Mouse (Mus musculus) left cerebral cortex, adult 2 months (tissue): ENCODE results near the gene Sox5. TPM values are rescaled to one million over a fixed set of nuclear protein-coding genes. Genes with fewer than 3 reads are reported as not detected.

ENCODE experiments used
- DNase-seq, 2 experiments: peaks; one replicate each; pipeline ENCODE4 v3.0.0; 2021 to 2022; ENCODE audit warnings: low spot score in 2 of 2, mixed read lengths in 1 of 2; ENCODE audit errors: extremely low spot score in 1 of 2
- H3K27ac ChIP-seq: fragments of 200-600 bp; 2 replicates; pipeline ENCODE4 v1.8.1; 2022
- H3K4me3 ChIP-seq: fragments of 200-600 bp; 2 replicates; pipeline ENCODE4 v1.8.1; 2022
- CTCF ChIP-seq: fragments of 200-600 bp; IDR thresholded peaks from 2 replicates; pipeline ENCODE4 v1.8.1; 2022; ENCODE audit warnings: antibody characterized with exemption, mild to moderate bottlenecking, moderate library complexity
- intact Hi-C: fragments of 180-260 bp; cut with DNase I; formaldehyde crosslinking; loops from one replicate; pipeline ENCODE4 v1.15.1; 2025
- total RNA-seq, 2 experiments: library from RNA; stranded (reverse); gene quantifications; 2 replicates each; pipeline ENCODE4 v1.2.3; 2021

Sox5 gene
- total RNA-seq, 2 experiments from 2014 or later: 61.5 to 63.3 TPM

GRCm38 (mm10) chr6:144070461-144070860 lies 711.3 kb downstream of the Sox5 start:
- Histone ChIP-seq H3K4me3 (no peak overlapping the region), H3K27ac (no peak overlapping the region)
- intact Hi-C loops: no loop called here
- no peak for DNase-seq
- no peak for TF ChIP-seq CTCF

GRCm38 (mm10) chr6:144067491-144067890 lies 714.3 kb downstream of the Sox5 start:
- TF ChIP-seq CTCF: no peak
- Histone ChIP-seq H3K27ac (no peak overlapping the region), H3K4me3 (no peak overlapping the region)
- intact Hi-C loops: no loop called here
- DNase-seq: no peak

- TF ChIP-seq CTCF: no peak
- no peak overlapping the region for H3K27ac ChIP-seq
- intact Hi-C loops: no loop called here
- no peak for DNase-seq
- no peak overlapping the region for H3K4me3 ChIP-seq
Measured at GRCm38 (mm10) chr6:144062428-144062827, 719.3 kb downstream of the Sox5 start.

DNA sequence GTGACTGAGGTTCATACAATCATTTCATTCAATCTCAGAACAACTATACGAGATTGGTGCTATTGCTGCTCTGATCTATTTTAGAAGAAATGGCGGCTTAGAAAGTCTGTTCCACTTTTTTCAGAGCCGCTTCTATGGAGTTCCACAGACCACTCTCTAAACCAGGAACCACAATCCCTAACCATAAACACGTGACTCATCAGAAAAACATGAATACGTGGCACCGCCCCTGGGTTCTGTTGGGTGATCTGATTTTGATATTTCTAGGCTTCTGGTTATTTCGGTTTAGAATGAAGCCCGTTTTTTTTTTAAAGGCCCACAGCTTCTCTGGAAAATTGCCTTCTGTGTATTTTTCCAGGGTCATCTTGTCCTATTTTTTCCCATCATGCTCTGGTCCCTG lies 720.0 kb downstream of the Sox5 start:
- no peak overlapping the region for H3K4me3 ChIP-seq
- TF ChIP-seq CTCF: no peak
- DNase-seq: no peak
- intact Hi-C loops: no loop called here
- H3K27ac ChIP-seq: no peak overlapping the region

GRCm38 (mm10) chr6:144057098-144057632 lies 724.6 kb downstream of the Sox5 start:
- Histone ChIP-seq H3K4me3 (no peak overlapping the region), H3K27ac (peak overlapping the region; percentile 4; the same call in 1 of the 2 replicates)
- intact Hi-C loops: no loop called here
- TF ChIP-seq CTCF: no peak
- no peak for DNase-seq

GRCm38 (mm10) chr6:144056252-144057097 lies 725.3 kb downstream of the Sox5 start:
- Histone ChIP-seq H3K4me3 (no peak overlapping the region), H3K27ac (peak overlapping the region; percentile 40; the same call in 1 of the 2 replicates)
- intact Hi-C loops: no loop called here
- DNase-seq: peak; percentile 33 to 52
- no peak for TF ChIP-seq CTCF

DNA sequence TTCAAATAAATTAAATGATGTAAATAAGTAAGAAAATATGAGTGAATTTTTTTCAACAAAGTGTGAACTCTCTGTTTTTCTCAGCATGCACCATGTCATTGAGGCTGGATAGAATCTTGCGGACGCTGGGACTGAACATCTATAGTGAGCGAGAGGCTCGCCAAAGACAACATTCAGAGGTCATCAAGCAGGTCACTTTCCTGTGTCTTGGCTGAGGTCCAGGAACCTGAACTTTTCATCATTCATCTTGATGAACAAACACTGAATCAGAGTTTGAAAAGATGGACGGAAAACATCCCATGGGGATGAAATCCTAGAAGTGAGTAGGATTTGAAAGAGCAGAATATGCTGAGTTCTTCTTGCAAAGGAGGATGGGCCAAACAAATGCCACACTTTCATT lies 729.3 kb downstream of the Sox5 start:
- Histone ChIP-seq H3K4me3 (no peak overlapping the region), H3K27ac (no peak overlapping the region)
- intact Hi-C loops: no loop called here
- TF ChIP-seq CTCF: no peak
- DNase-seq: no peak

DNA sequence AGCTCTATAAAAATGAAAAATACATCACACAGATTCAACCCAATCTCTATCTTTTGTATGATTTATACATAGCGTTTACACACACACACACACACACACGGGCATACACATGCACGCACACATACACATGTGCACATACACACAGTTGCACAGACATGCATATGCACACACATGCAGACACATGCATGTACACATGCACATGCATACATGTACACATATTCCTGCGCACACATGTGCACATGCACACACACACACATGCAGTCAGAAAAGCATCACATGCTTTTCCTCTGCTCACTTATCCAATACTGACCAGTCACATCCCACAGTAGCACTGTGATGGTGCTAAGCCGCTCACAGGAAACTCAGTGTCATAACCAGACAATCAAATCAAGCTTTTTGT lies 730.5 kb downstream of the Sox5 start:
- intact Hi-C loops: no loop called here

GRCm38 (mm10) chr6:144048201-144048924 lies 733.4 kb downstream of the Sox5 start:
- TF ChIP-seq CTCF: no peak

More for the DNA sequence above, 730.5 kb downstream of the Sox5 start:
- H3K27ac ChIP-seq: no peak overlapping the region
- DNase-seq: no peak
- TF ChIP-seq CTCF: no peak
- no peak overlapping the region for H3K4me3 ChIP-seq

DNA sequence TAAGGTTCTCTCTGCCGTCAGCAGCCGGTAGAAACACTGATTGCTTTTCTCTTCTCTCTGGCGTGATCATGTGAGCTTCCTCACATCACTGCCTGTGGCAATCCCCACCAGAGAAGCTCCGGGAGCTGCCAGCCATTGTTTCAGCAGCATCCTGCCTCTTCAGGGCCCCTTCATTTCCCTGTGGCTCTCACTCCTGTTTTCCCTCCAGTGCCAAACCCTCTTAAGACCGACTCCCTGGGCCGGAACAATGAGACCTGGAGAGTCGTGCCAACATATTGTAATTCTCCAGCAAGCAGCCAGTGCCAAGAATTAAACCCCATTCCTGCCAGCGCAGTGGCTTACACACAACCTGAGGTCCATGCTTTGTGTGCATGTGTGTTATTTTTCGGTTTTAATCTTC lies 736.3 kb downstream of the Sox5 start:
- no peak for TF ChIP-seq CTCF
- intact Hi-C loops: no loop called here
- H3K27ac ChIP-seq: peak overlapping the region; percentile 6; the same call in 1 of the 2 replicates
- DNase-seq: no peak
- H3K4me3 ChIP-seq: 0 out of 2 replicates have a peak overlapping the region, but pooled peaks have one; percentile 4

More at GRCm38 (mm10) chr6:144048201-144048924, 733.4 kb downstream of the Sox5 start:
- intact Hi-C loops: no loop called here
- no peak for DNase-seq
- H3K27ac ChIP-seq: no peak overlapping the region
- H3K4me3 ChIP-seq: no peak overlapping the region

DNA sequence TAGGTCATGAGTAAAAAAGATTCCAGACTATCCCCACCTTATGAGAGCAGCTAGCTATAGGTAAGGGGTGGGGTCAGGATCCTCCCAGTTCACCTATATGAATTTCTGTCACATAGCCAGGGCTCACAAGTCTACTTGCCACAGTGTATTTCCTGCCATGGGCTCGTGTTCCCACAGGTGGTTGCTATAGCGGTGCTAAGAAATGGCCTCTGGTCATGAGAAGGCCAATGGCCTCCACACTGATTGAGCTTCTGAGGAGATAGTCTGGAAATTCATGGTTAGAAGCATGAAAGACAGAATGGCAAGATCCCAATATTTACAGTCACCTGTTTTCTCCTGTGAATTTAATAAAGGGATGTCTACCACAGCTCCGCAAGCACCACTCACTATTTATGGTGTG lies 737.4 kb downstream of the Sox5 start:
- no peak for TF ChIP-seq CTCF
- H3K4me3 ChIP-seq: no peak overlapping the region
- intact Hi-C loops: no loop called here
- DNase-seq: no peak
- H3K27ac ChIP-seq: no peak overlapping the region

DNA sequence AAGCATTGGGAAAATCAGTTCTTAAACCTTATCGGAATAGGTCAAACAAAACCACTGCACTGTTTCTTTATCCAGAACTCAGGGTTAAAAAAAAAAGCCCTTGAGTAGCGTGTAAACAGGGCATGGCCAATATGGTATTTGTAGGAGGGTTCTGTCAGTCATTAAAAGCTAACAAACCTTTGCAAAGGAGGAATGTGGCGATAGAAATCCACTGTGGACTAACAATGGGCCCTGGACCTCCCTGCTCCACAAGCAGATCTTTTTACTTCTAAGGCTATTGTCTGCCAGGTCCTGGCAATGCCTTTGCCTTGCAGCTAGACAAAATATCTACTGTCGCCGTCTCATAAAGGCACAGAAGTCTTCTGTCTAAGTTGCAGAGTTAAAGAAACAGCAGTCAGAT lies 738.8 kb downstream of the Sox5 start:
- no peak for DNase-seq

More for the DNA sequence above, 738.8 kb downstream of the Sox5 start:
- intact Hi-C loops: no loop called here
- TF ChIP-seq CTCF: no peak
- H3K27ac ChIP-seq: no peak overlapping the region
- H3K4me3 ChIP-seq: no peak overlapping the region
